Mouse (Mus musculus) ES-E14 (cell line): Measurements from ENCODE around the gene Dab1. TPM values are rescaled to one million over a fixed set of nuclear protein-coding genes. Genes with fewer than 3 reads are reported as not detected.

Experiments used
- DNase-seq: peaks from one replicate; pipeline ENCODE4 v3.0.0-alpha.2; 2013; ENCODE audit warnings: low read depth, low spot score
- H3K27ac ChIP-seq: 2 replicates; pipeline ENCODE4 v1.5.1; 2012; ENCODE audit warnings: low read depth, mild to moderate bottlenecking, low read length, moderate library complexity, mixed read lengths; ENCODE audit not compliant: poor library complexity, insufficient read depth, severe bottlenecking
- H3K36me3 ChIP-seq: 2 replicates; pipeline ENCODE4 v1.6.1; 2012; ENCODE audit warnings: mild to moderate bottlenecking, low read length, moderate library complexity, mixed read lengths; ENCODE audit not compliant: control insufficient read depth, poor library complexity, insufficient read depth, severe bottlenecking
- H3K4me1 ChIP-seq, 2 experiments: fragments of 150-350 bp in 1 of 2; sonication (generic) in 1 of 2; 2 replicates each; pipeline ENCODE4 v1.6.1; 2012; ENCODE audit warnings: low read length in 2 of 2, mild to moderate bottlenecking in 1 of 2, mixed read lengths in 1 of 2; ENCODE audit not compliant: control insufficient read depth in 2 of 2, insufficient read depth in 2 of 2, poor library complexity in 1 of 2
- H3K4me3 ChIP-seq, 2 experiments: fragments of 150-350 bp in 1 of 2; sonication (generic) in 1 of 2; 2 replicates each; pipeline ENCODE4 v1.5.1; 2012; ENCODE audit warnings: low read length in 2 of 2, low read depth in 1 of 2, mild to moderate bottlenecking in 1 of 2, mixed read lengths in 1 of 2; ENCODE audit not compliant: insufficient read depth in 1 of 2, poor library complexity in 1 of 2, severe bottlenecking in 1 of 2
- H3K9ac ChIP-seq: 2 replicates; pipeline ENCODE4 v1.6.1; 2012; ENCODE audit warnings: low read depth, mild to moderate bottlenecking, low read length, mixed read lengths; ENCODE audit not compliant: poor library complexity, insufficient read depth, severe bottlenecking
- H3K9me3 ChIP-seq: fragments of 150-350 bp; sonication (generic); 2 replicates; pipeline ENCODE4 v1.6.1; 2012; ENCODE audit warnings: low read depth, mild to moderate bottlenecking, low read length; ENCODE audit not compliant: control insufficient read depth, insufficient read depth
- CHD2 ChIP-seq: IDR thresholded peaks from 2 replicates; pipeline ENCODE4 v1.6.1; 2014; ENCODE audit warnings: mild to moderate bottlenecking, low read depth, low read length, inconsistent platforms
- HCFC1 ChIP-seq: IDR thresholded peaks from 2 replicates; pipeline ENCODE4 v1.6.1; 2012; ENCODE audit warnings: low read length, inconsistent platforms, borderline replicate concordance; ENCODE audit not compliant: insufficient read depth
- MAFK ChIP-seq: IDR thresholded peaks from 2 replicates; pipeline ENCODE4 v1.6.1; 2014; ENCODE audit warnings: mild to moderate bottlenecking, low read depth, low read length, inconsistent platforms; ENCODE audit not compliant: insufficient read depth
- ZC3H11A ChIP-seq: IDR thresholded peaks from 2 replicates; pipeline ENCODE4 v1.6.1; 2012; ENCODE audit warnings: low read depth, mild to moderate bottlenecking, inconsistent platforms, low read length, borderline replicate concordance
- ZNF384 ChIP-seq: IDR thresholded peaks from 2 replicates; pipeline ENCODE4 v1.6.1; 2012; ENCODE audit warnings: low read depth, low read length, inconsistent platforms
- in situ Hi-C, 2 experiments: fragments of 600-800 bp; cut with MboI; formaldehyde crosslinking; loops; one replicate each; pipeline ENCODE4 v1.15.1; 2025; ENCODE audit warnings: low sequenced_read_pairs in 2 of 2, inconsistent platforms in 1 of 2; ENCODE audit not compliant: unreplicated experiment in 2 of 2
- total RNA-seq: library from RNA; depleted of rRNA; stranded (reverse); fragments of 300-350 nt; gene quantifications from 2 replicates; pipeline ENCODE4 v1.2.3, GENCODE M21; 2012

Dab1 gene
- total RNA-seq, 1 experiment, result 7.9 TPM

DNA sequence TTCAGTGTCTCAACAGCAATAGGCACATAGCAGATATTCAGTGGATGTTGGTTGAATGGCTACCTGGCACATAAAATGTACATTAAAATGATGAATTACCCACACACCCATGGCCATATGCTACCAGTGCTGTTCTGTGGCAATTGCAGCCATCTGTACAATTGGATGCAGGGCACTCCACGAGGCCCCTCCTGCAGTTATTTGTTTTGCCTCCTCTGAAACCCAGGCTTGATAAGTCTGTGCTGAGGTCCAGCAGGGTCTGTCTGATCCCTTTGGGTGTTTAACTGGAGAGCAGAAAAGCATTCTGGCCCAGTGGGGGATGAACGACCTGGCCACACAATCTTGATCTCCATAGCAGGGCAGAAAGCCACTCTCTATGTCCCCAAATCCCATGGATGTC is 796.3 kb downstream of the Dab1 start:
- no peaks in the 10 kb centered on the region for H3K36me3 ChIP-seq
- TF ChIP-seq CHD2 (no peak), ZC3H11A (no peak), ZNF384 (no peak), MAFK (no peak), HCFC1 (no peak)
- no peaks in the 10 kb centered on the region for H3K9me3 ChIP-seq
- in situ Hi-C loops, result no loop called here
- H3K9ac ChIP-seq, result no peak overlapping the region
- H3K4me3 ChIP-seq, result no peak overlapping the region
- no peaks in the 10 kb centered on the region for H3K4me1 ChIP-seq
- DNase-seq, result no peak
- no peak overlapping the region for H3K27ac ChIP-seq

DNA sequence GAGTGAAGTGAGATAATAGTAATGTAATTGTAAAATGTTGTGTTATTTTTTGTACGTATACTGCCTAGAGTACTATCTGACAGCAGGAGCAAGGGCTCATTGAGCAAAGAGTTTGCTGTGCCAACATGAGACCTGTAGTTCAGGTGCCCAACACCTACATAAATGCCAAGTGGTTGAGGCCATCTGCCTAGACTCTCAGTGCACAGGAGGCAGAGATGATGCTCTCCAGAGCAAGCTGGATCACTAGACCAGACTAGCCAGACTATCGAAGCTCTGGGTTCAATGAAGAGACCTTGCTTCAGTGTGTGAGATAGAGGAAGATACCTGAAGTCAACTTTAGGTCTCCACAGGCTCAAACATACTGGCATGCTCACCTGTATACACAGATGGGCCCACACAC is 799.2 kb downstream of the Dab1 start:
- no peaks in the 10 kb centered on the region for H3K4me1 ChIP-seq
- no peaks in the 10 kb centered on the region for H3K9me3 ChIP-seq
- TF ChIP-seq ZC3H11A (no peak), HCFC1 (no peak), ZNF384 (no peak), CHD2 (no peak), MAFK (no peak)
- in situ Hi-C loops, result no loop called here
- no peak overlapping the region for H3K4me3 ChIP-seq
- no peak overlapping the region for H3K27ac ChIP-seq
- no peak overlapping the region for H3K9ac ChIP-seq
- no peaks in the 10 kb centered on the region for H3K36me3 ChIP-seq
- no peak for DNase-seq

DNA sequence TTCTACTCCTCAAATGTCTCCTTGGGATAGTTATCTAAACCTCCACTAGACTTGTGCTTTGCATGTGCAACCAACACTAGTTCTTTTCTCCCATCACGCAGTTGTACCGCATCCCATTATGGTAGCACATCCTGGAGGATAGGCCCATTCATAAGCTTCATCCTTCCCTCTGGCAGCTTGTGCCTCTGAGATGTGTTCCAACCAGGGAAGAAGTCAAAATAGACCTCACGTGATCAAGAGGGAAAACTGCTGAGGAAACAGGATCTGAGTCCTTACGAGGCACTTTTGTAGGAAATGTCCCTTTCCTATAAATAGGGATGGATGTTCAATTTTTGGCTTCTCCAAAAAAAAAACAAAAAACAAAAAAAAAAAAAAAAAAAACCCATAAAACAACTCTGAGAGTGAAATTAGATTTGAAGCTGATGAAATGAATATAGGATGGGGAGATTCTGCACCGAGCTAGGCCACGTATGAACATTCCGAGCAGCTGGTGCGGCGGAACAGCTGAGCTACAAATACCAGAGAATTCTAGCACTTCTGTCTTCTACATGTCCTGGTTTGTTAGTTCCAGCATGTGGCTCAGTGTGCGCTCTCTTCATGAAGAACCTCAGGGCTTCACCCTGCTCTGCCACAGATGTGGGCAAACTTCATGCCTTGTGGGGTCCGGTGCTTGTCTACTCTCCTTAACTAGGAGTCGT is 802.0 kb downstream of the Dab1 start:
- no peaks in the 10 kb centered on the region for H3K36me3 ChIP-seq
- no peak for DNase-seq
- in situ Hi-C loops, result no loop called here
- no peak overlapping the region for H3K4me3 ChIP-seq
- no peak overlapping the region for H3K27ac ChIP-seq
- H3K9me3 ChIP-seq, result no peaks in the 10 kb centered on the region
- TF ChIP-seq ZNF384 (no peak), ZC3H11A (no peak), CHD2 (no peak), HCFC1 (no peak), MAFK (no peak)
- no peak overlapping the region for H3K9ac ChIP-seq
- no peaks in the 10 kb centered on the region for H3K4me1 ChIP-seq

DNA sequence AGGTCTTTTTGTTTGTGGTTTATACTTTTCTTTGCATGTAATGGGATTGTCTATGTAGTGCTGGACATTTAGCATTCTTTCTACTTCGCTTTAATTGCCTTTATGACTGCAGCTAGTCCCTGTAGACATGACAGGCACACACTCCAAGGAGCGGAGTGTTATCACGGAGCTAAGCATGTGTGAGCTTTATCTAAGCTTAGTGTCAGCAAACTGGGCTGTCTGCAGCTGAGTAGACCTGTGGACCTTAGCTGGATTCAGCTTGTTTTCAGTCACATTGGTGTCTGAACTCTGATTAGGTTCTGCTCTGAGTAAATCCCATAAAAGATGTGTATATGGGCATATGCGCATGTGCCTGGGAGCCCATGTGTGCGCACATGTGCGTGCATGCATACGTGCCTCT is 810.0 kb downstream of the Dab1 start:
- in situ Hi-C loops, result no loop called here
- Histone ChIP-seq H3K4me3 (no peak overlapping the region), H3K36me3 (no peaks in the 10 kb centered on the region), H3K9me3 (no peaks in the 10 kb centered on the region), H3K27ac (no peak overlapping the region), H3K4me1 (no peaks in the 10 kb centered on the region), H3K9ac (no peak overlapping the region)
- DNase-seq, result no peak
- no peak for TF ChIP-seq HCFC1
- no peak for TF ChIP-seq MAFK
- no peak for TF ChIP-seq ZNF384
- no peak for TF ChIP-seq CHD2
- no peak for TF ChIP-seq ZC3H11A
